Mouse (Mus musculus) spleen, adult 12 weeks (tissue): ENCODE measurements at regions not wholly inside any gene's neighbourhood (a gene's known extent, or its start where the extent isn't known, plus 50 kb on each side); places are given as distances from the start of the nearest gene placed in this dataset.

ENCODE experiments used
- DNase-seq: peaks from one replicate; pipeline ENCODE4 v3.0.0; 2022; ENCODE audit warnings: low spot score

DNA sequence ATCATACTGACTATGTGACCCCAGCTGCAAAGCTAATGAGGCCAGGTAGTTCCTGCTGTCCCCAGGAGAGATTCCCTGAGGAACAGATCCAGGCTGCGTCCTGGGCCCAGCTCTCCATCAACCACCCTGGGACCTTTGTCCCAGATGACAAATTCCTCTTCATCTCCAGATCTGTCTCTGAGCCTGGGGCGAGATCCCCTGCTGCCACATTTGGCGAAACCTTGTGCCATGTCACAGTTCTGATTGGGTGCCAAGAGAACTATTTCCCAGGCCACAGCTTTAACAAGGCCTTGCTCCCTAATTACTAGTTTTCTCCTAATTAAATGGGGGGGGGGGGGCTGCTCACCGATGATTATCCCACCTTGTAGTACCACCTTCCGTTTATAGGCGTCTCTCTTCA, 70.6 kb upstream of the Hes1 start:
- DNase-seq: no peak

DNA sequence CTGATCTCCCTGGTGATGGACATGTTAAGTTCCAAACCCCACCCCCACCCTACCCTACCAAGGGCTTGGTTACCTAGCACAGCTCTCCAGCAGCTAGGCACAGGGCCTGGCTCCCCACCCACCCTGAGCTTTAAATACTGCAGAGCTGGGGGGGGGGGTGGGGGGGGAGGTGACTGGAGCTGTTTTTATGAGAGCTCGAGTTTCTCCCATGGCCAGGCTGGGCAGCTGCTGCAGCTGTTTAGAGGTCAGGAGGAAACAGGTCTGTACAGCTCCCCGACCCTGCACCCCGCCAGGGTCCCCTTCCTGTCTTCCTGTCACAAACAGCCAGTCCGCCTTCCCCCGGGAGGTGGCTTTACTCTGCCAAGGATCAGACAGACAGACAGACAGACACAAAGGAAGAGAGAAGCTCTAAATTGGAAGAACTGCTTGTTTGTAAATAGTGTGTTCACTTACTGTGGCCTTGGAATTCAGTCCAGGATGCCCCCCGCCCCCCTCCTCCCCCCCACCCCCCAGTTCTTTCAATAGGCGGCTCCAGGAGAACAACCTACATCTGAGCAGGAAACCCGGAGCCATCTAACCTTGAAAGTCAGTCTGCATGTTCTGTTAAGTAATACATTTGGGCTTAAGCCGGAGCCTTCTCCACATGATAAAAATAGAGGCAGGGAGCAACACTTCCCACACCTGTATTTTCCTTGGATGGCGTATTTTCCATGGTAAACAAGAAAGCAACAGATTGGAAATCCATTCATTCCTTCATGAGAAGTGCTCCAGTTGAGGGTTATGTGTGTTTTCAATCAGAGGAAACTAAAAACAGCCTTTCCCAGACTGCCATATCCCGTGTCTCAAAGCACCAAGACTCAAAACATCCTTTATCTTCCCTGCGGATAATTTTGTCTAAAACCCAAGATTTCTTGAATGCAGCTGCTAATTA, 67.8 kb upstream of the Hes1 start:
- no peak for DNase-seq

DNA sequence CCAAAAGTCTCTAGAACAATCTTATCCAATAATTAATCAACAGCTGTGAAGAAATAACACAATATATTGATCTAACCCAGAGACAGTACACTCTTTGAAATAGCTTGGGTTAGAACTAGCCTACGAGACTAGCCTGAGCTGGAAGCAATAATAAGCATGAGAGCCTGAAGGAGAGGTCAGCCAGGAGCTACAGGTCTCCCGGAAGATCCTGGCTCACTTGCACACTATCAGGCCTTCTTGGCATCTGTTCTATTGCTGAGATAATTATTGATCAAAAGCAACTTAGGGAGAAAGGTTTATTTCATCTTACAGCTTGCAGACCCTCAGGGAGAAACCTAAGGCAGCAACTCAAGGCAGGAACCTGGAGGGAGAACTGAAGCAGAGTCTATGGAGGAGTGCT, 64.0 kb upstream of the Hes1 start:
- DNase-seq: no peak

DNA sequence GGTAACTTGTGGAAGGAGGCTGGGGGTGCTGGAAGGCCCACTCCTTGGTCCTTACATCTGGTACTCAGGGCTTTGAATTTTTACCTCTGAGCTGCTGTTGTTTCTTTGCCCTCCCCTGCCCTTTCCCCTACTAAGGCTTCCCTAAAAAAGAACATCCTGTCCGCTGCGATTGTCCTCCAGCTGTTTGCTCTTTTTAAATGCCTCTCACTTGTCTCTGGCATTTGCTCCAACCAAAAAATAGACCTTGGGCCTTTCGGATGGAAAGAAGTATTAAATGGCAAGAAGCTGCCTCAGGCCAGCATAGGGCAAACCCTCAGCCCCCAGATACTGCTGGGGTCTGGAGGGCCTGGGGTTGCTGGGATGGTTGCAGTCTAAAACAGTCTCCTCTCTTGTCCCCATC, 59.1 kb upstream of the Hes1 start:
- DNase-seq: no peak

DNA sequence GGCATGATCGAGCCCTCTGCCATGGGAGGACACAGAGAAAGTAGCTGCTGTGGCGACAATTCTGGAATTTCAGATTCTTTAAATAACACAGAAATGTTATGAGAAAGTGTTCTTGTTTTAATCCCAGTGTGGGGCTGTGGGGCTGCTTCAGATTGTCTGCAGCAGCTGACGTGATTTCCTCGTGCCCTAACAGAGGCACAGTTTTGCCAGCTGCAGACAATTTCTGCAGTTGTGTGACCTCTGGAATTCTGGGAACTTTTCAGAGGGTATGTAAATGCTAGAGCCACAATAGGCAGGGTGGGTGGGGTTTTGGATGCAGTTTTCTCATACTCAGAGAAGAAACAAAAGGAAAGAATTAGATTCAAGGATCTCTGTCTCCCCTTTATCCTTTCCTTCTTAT, 57.4 kb upstream of the Hes1 start:
- no peak for DNase-seq

DNA sequence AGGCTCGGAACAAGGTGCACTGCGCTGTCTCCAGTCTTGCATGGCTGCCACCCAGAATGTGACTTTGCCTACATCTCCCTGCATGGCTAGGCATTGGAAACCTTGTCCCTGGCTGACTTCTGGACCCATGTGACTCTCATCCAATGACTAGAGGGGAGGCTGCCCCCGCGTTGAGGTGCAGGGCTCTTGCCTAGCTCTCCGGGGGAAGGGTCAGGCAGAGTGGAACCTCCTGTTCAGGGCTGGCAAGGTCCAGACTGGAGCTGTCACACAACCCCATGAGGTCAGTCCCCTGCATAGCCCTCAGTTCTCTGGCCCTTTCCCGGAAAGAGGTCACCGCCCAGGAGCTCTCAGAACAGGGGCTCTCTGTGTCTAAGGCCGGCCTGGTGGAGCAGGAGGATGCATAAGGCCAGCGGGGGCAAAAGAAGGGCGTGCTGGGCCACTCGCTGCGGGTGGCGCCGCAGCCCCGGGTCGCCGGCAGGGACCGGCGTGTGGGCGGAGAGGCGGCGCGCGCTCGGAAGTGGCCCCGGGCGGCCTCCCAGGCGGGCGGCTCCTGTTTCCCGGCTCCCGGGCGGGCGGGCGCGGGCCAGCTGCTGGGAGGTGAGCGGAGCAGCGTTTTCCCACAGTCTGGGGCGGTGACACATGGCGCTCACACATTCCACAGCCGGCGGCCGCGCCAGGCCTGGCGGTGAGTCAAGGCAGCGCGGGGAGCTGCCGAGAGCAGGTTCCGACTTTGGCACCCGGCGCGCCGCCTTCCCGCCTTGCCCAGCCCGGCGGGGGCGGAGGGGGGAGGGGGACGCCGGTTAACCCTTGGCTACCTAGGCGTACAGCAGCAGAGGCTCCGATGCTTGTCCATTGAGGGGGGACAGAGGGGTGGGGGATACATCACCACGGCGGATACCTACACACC, 55.5 kb upstream of the Hes1 start:
- peak; percentile 11 for DNase-seq

DNA sequence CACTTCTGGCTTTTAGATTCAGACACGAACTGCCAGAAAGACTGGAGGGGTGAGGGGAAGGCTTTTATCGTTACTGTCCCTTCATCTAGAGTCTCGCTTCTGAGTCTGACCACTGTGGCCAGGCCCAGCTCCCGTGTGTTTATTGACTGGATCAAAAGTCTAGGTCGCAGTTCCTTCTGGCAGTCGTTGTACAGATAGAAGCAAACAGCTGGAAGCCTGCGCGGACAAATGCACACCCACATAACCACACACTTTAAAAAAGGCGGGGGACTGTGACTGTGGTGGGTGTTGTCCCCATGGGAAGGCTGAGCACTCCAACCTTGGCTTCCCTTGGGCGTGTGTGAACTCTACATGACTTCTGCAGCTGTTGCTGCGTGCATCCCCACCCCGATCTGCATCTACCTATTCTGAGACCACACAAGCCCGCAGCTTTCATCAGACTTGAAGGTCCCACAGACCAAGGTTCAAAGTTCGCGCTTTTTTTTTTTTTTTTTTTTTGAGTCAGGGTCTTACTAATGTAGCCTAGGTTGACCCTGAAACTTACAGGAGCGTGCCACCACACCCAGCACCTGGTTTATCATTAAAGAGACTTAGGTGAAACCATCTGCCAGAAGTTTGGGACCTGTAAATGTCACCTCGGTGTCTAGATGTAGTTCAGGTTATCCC, 54.5 kb upstream of the Hes1 start:
- no peak for DNase-seq

DNA sequence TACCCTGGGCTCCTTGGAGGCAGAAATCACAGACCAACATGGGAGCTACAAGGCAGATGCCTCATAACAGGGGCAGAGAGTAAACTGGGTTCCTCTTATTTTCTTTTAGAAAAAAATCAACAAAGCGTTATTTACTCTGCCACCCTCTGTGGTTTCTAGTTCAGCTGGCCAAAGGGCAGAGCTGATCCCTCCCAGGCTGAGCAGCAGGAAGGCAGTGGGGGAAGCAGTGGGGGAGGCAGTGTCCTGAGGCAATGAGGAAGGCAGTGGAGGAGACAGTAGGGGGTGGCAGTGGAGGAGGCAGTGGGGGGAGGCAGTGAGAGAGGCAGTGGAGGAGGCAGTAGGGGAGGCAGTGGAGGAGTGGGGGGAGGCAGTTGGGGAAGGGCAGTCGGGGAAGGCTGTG, 51.1 kb upstream of the Hes1 start:
- DNase-seq: no peak

DNA sequence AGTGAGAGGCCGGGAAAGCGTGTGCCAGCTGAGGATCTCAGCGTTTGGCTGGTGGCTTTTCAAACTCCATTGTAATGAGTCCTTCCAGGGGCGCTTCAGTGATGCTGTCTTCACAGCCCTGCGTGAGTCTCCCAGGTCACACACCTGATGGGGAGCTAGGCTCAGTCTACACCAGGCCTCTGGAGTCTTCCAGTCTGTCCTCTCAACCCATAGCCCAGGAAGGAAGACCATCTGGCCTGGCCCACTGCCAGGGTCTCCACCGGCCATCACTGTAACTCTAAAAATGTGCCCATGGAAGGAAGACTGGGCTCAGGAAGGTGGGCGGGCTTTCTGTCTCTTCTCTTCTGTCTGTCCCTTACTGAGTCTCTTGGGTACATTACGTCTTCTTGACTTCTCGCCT, 50.2 kb upstream of the Hes1 start:
- no peak for DNase-seq
